Mouse (Mus musculus) heart, postnatal 4 days (tissue): ENCODE results near the gene Gm765. TPM values are rescaled to one million over a fixed set of nuclear protein-coding genes. Genes with fewer than 3 reads are reported as not detected.
A peak's percentile ranks its signal among the peaks of the same experiment; 100 is the strongest.

Experiments used
- DNase-seq: peaks from one replicate; pipeline ENCODE4 v3.0.0; 2021
- total RNA-seq, 2 experiments: library from RNA; stranded (reverse); gene quantifications; 2 replicates each; pipeline ENCODE4 v1.2.3; 2021

Gm765 gene
- total RNA-seq, 2 experiments from 2014 or later: not detected

DNA sequence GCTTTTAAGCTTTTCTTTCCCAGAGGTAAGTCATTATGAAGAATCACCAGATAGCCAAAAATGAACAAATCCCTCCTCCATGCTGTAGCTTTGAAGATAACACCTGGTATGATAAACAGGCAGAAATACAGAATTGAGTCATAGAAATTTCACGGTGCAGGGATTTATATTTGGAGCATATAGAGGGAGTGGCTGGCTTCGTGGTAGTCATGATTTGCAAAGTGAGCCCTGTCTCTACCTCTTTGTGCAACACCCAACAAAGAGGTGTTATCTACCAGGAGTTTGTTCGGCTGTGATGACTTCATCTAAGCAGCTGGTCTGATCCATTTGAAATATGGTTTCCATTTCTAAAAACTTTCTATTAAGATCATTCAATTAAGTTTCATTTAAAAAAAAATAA lies 130.3 kb downstream of the Gm765 start:
- DNase-seq: no peak

DNA sequence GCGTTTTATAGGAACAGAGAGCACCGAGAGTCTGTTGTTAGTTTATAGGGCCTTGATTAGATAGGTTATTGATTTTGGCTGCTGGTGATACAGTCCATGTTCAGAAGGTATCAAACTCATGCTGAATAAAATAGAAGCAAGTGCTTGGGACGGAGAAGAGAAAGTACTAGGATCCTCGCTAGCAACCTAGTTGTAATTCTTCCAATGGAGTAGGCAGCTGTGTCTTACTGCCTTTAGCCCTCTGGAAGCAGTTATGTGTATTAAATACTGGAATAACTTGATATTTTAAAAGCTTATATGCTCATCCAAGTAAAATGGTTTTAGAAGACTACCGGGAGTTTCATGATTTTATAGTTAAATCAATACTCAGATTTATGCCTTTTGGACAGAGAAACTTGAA lies 132.3 kb downstream of the Gm765 start:
- no peak for DNase-seq

DNA sequence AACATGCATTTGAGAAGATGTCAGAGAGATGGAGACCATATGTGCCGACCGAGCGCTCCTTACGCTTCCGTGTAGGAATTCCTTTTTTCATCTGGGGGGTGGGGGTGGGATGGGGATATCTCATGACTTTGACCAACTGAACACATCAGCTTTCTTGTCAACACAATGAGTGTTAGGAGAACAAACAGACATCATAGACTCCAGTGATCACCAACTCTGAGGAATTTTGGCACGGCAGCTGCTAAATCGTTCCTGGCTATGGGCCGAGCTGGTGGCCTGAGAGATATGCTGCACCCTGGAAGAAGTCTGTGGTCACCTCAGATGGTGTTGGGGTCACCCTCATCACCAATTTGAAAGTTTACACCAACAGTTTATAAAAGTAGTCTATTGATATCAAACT lies 134.5 kb downstream of the Gm765 start:
- peak; percentile 55 for DNase-seq

DNA sequence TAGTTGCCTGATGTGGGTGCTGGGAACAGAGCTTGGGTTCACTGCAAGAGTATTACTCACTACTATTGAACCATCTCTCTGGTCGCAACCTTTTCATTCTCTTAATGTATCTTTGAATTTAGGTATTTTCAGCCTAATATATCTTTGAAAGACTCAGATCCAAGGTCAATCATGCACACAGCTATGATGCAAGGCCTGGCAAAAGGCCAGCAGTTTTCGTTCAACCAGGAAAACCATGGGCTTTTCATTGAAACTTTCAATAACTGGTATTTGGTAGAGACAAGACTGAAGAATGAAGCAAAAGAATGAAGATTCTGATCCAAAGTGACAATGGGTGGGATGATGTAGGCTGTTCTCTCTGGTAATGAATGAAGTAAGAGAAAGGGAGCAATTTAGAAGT lies 143.8 kb downstream of the Gm765 start:
- DNase-seq: no peak

DNA sequence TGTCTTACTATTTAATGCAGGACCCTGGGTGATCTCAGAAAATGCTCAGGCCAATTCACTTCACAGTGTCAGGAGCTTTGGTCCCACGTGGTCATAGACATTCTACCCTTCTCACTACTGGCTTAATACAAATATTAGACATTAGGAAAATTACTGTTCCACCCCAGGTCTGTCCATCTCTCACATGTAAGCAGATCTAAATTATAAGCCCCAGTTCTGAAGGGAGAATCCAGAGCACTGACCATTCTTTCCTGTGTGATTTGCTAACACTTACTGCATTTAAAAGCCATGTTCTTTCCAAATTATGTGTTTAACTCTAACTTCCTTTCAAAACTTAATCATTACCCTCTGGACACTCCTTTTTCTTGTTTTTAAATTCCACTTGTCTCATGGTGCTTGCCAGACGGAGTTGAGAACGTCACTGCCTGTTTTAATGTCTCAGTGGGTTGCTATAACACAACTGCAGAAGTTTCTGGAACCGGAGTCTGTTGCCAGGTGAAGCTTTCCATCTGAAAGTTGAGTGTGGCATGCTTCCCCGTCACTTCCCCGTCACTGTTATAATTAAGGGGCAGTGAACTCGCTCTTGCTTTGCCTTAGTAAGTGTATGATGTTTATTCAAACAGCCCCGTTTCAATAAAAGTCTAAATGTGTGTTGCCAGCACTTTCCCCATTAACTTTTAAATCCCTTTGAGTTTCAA lies 151.7 kb downstream of the Gm765 start:
- DNase-seq: no peak
